Mouse (Mus musculus) ES-E14 (cell line): ENCODE measurements around the gene Tbcb. TPM values are rescaled to one million over a fixed set of nuclear protein-coding genes. Genes with fewer than 3 reads are reported as not detected.
A peak's percentile ranks its signal among the peaks of the same experiment; 100 is the strongest.

Experiments
- DNase-seq: peaks from one replicate; pipeline ENCODE4 v3.0.0-alpha.2; 2013; ENCODE audit warnings: low read depth, low spot score
- H3K27ac ChIP-seq: 2 replicates; pipeline ENCODE4 v1.5.1; 2012; ENCODE audit warnings: low read depth, mild to moderate bottlenecking, low read length, moderate library complexity, mixed read lengths; ENCODE audit not compliant: poor library complexity, insufficient read depth, severe bottlenecking
- H3K36me3 ChIP-seq: 2 replicates; pipeline ENCODE4 v1.6.1; 2012; ENCODE audit warnings: mild to moderate bottlenecking, low read length, moderate library complexity, mixed read lengths; ENCODE audit not compliant: control insufficient read depth, poor library complexity, insufficient read depth, severe bottlenecking
- H3K4me1 ChIP-seq, 2 experiments: fragments of 150-350 bp in 1 of 2; sonication (generic) in 1 of 2; 2 replicates each; pipeline ENCODE4 v1.6.1; 2012; ENCODE audit warnings: low read length in 2 of 2, mild to moderate bottlenecking in 1 of 2, mixed read lengths in 1 of 2; ENCODE audit not compliant: control insufficient read depth in 2 of 2, insufficient read depth in 2 of 2, poor library complexity in 1 of 2
- H3K4me3 ChIP-seq, 2 experiments: fragments of 150-350 bp in 1 of 2; sonication (generic) in 1 of 2; 2 replicates each; pipeline ENCODE4 v1.5.1; 2012; ENCODE audit warnings: low read length in 2 of 2, low read depth in 1 of 2, mild to moderate bottlenecking in 1 of 2, mixed read lengths in 1 of 2; ENCODE audit not compliant: insufficient read depth in 1 of 2, poor library complexity in 1 of 2, severe bottlenecking in 1 of 2
- H3K9ac ChIP-seq: 2 replicates; pipeline ENCODE4 v1.6.1; 2012; ENCODE audit warnings: low read depth, mild to moderate bottlenecking, low read length, mixed read lengths; ENCODE audit not compliant: poor library complexity, insufficient read depth, severe bottlenecking
- H3K9me3 ChIP-seq: fragments of 150-350 bp; sonication (generic); 2 replicates; pipeline ENCODE4 v1.6.1; 2012; ENCODE audit warnings: low read depth, mild to moderate bottlenecking, low read length; ENCODE audit not compliant: control insufficient read depth, insufficient read depth
- CHD2 ChIP-seq: IDR thresholded peaks from 2 replicates; pipeline ENCODE4 v1.6.1; 2014; ENCODE audit warnings: mild to moderate bottlenecking, low read depth, low read length, inconsistent platforms
- HCFC1 ChIP-seq: IDR thresholded peaks from 2 replicates; pipeline ENCODE4 v1.6.1; 2012; ENCODE audit warnings: low read length, inconsistent platforms, borderline replicate concordance; ENCODE audit not compliant: insufficient read depth
- MAFK ChIP-seq: IDR thresholded peaks from 2 replicates; pipeline ENCODE4 v1.6.1; 2014; ENCODE audit warnings: mild to moderate bottlenecking, low read depth, low read length, inconsistent platforms; ENCODE audit not compliant: insufficient read depth
- ZC3H11A ChIP-seq: IDR thresholded peaks from 2 replicates; pipeline ENCODE4 v1.6.1; 2012; ENCODE audit warnings: low read depth, mild to moderate bottlenecking, inconsistent platforms, low read length, borderline replicate concordance
- ZNF384 ChIP-seq: IDR thresholded peaks from 2 replicates; pipeline ENCODE4 v1.6.1; 2012; ENCODE audit warnings: low read depth, low read length, inconsistent platforms
- in situ Hi-C, 2 experiments: fragments of 600-800 bp; cut with MboI; formaldehyde crosslinking; loops; one replicate each; pipeline ENCODE4 v1.15.1; 2025; ENCODE audit warnings: low sequenced_read_pairs in 2 of 2, inconsistent platforms in 1 of 2; ENCODE audit not compliant: unreplicated experiment in 2 of 2
- total RNA-seq: library from RNA; depleted of rRNA; stranded (reverse); fragments of 300-350 nt; gene quantifications from 2 replicates; pipeline ENCODE4 v1.2.3, GENCODE M21; 2012

The Tbcb gene
- total RNA-seq, 1 experiment, result 158 TPM

DNA sequence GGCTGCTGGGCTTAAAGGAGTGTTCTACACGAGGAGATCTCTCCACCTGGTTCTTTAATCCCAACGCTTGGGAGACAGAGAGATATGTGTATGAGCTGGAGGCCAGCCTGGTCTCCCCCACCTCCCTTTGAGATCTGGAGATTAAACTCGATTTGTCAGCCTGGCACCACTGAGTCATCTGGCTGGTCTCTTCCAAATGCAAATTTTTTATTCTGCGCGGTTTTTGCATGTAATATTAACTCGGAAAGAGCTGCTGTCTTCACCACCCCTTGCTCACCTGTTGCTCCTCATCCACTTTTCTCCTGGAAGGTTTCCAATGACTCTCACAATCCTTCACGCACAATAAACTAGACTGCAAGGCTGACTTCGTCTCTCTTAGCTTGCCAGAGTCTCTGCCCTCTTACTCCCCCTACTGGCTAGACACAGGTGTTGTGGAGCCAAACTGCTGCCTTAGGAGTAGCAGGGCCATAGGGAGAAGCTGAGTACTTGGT is 33.5 kb downstream of the Tbcb start, which contains the start of gene Capns1:
TSS of gene Capns1 (minus strand) at position 331 of the 491 bp plus-strand sequence.
- Histone ChIP-seq H3K4me1 (peaks cover 7 to 20% of the 10 kb centered on the region in 2 experiments), H3K27ac (peak within 1 kb of the TSS; percentile 93), H3K9ac (peak within 1 kb of the TSS; percentile 74), H3K9me3 (no peaks in the 10 kb centered on the region), H3K36me3 (no peaks in the 10 kb centered on the region), H3K4me3 (peak within 1 kb of the TSS; percentile 34 to 37)
- in situ Hi-C loops, result no loop called here
- TF ChIP-seq ZC3H11A (peak; percentile 37; the same call in 1 of the 2 replicates), MAFK (0 out of 2 replicates have a peak, but pooled peaks have one; percentile 28), ZNF384 (no peak), HCFC1 (peak; percentile 56; the same call in 1 of the 2 replicates), CHD2 (no peak)
- DNase-seq, result peak; percentile 93

DNA sequence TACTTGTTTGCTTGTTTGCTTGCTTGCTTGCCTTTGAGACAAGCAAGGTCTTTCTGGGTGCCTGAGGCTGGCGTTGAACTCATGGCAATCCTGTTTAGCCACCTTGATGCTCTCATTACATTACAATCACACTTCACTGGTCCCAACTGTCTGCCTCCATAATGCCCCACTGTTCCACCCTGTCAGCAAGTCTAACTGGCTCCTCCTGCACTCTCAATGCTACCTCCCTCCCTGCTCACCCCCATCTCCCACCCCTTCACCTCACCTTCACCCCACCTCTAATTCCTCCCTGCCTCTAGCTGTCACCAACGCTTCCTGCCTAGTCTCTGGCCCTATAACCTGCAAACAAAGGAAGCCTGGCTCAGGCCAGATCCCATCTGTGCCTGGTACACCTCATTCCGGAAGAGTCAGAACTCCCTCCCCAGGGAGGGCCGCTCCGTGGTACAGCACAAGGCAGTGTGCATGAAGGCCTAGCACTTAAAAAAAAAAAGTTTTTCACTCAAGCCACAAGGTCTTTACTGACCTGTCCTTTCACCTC is 34.4 kb downstream of the Tbcb start:
- TF ChIP-seq MAFK, result peak; percentile 40; the same call in 1 of the 2 replicates
- no peak for TF ChIP-seq ZNF384
- in situ Hi-C loops, result no loop called here
- Histone ChIP-seq H3K27ac (peak overlapping the region; percentile 93), H3K9ac (peak overlapping the region; percentile 74), H3K4me3 (peak overlapping the region; percentile 34 to 37; a peak in 3 of 4 replicates), H3K9me3 (no peaks in the 10 kb centered on the region), H3K4me1 (peaks cover 7 to 18% of the 10 kb centered on the region in 2 experiments), H3K36me3 (no peaks in the 10 kb centered on the region)
- no peak for DNase-seq

GRCm38 (mm10) chr7:30196171-30196570 is 35.9 kb downstream of the Tbcb start:
- in situ Hi-C loops, result no loop called here
- Histone ChIP-seq H3K4me3 (0 out of 4 replicates have a peak overlapping the region, but pooled peaks of 1 of the 2 experiments have one; percentile 80), H3K4me1 (peaks cover 7 to 16% of the 10 kb centered on the region in 2 experiments; a peak in 3 of 4 replicates), H3K9me3 (no peaks in the 10 kb centered on the region), H3K9ac (peak overlapping the region; percentile 50; the same call in 1 of the 2 replicates), H3K36me3 (peaks cover 8% of the 10 kb centered on the region), H3K27ac (peak overlapping the region; percentile 93)
- no peak for TF ChIP-seq ZC3H11A
- TF ChIP-seq CHD2, result no peak
- no peak for TF ChIP-seq MAFK
- TF ChIP-seq ZNF384, result no peak
- TF ChIP-seq HCFC1, result no peak
- no peak for DNase-seq

- Histone ChIP-seq H3K27ac (peak overlapping the region; percentile 48; the same call in 1 of the 2 replicates), H3K9me3 (no peaks in the 10 kb centered on the region), H3K4me3 (peak overlapping the region; percentile 80 to 86), H3K9ac (peak overlapping the region; percentile 50; the same call in 1 of the 2 replicates), H3K4me1 (peaks cover 7 to 16% of the 10 kb centered on the region in 2 experiments; a peak in 3 of 4 replicates), H3K36me3 (peaks cover 10% of the 10 kb centered on the region)
- no peak for DNase-seq
- in situ Hi-C loops, result no loop called here
- no peak for TF ChIP-seq MAFK
- no peak for TF ChIP-seq HCFC1
- no peak for TF ChIP-seq CHD2
- no peak for TF ChIP-seq ZNF384
- no peak for TF ChIP-seq ZC3H11A
Measured at GRCm38 (mm10) chr7:30195461-30195860, 36.6 kb downstream of the Tbcb start.

DNA sequence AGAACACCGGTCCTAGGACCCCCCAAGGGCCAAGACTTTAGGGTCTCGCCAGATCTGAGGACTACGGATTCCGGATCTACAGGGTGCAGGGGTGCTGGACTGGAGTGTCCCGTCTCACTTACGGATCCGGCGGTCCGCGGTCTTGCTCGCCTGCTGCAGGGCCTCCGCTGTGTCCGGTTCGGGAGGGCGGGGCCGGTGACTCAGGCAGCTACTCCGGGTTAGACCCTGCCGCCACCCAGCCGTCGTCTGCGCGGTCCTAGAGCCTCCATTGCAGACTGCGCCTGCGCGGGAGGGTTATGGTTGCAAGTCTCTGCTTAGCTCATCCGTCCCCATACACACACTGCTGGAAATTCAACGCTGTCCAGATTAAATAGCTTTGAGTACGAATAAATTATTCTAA is 37.2 kb downstream of the Tbcb start:
- 0 out of 2 replicates have a peak, but pooled peaks have one; percentile 54 for TF ChIP-seq HCFC1
- no peak for TF ChIP-seq CHD2
- peak; percentile 69 for TF ChIP-seq ZNF384
- 0 out of 2 replicates have a peak, but pooled peaks have one; percentile 32 for TF ChIP-seq MAFK
- TF ChIP-seq ZC3H11A, result no peak
- H3K9me3 ChIP-seq, result no peaks in the 10 kb centered on the region
- peak; percentile 92 for DNase-seq
- H3K36me3 ChIP-seq, result peaks cover 15% of the 10 kb centered on the region
- H3K4me3 ChIP-seq, result peak overlapping the region; percentile 80 to 86
- in situ Hi-C loops, result no loop called here
- peak overlapping the region; percentile 89 for H3K27ac ChIP-seq
- H3K9ac ChIP-seq, result peak overlapping the region; percentile 78
- H3K4me1 ChIP-seq, result peaks cover 7 to 12% of the 10 kb centered on the region in 2 experiments; a peak in 3 of 4 replicates
